Mouse (Mus musculus) thymus, adult 18-20 months (tissue): ENCODE data around the gene Ctns.

Experiments
- DNase-seq, 2 experiments: peaks; one replicate each; pipeline ENCODE4 v3.0.0; 2022; ENCODE audit warnings: mixed read lengths in 2 of 2

The Ctns gene

GRCm38 (mm10) chr11:73137591-73138501 is 61.0 kb downstream of the Ctns start, which contains the start of gene Haspin:
Gene Haspin (minus strand): TSS chr11:73138294.
- peak; percentile 82 to 83 for DNase-seq

- no peak for DNase-seq
These were observed 61.7 kb downstream of the Ctns start for GRCm38 (mm10) chr11:73137116-73137515.

- no peak for DNase-seq
These were observed 62.3 kb downstream of the Ctns start for GRCm38 (mm10) chr11:73136587-73136986.

- no peak for DNase-seq
These were observed 64.6 kb downstream of the Ctns start for GRCm38 (mm10) chr11:73134222-73134621.
